Mouse (Mus musculus) adrenal gland, adult 10 weeks (tissue): Measurements from ENCODE around the gene Klhl13. TPM values are rescaled to one million over a fixed set of nuclear protein-coding genes. Genes with fewer than 3 reads are reported as not detected.

ENCODE experiments used
- polyA plus RNA-seq: library from polyadenylated mRNA; stranded (reverse); fragments of 350-450 nt; fragmentation: Illumina TruSeq; extraction: RNeasy Lipid Tissue Mini Kit (QIAGEN cat#74804); gene quantifications from one replicate; pipeline ENCODE4 v1.2.3, GENCODE M21; 2014; ENCODE audit warnings: low read depth, low replicate concordance

Klhl13 gene
- 66.0 TPM for polyA plus RNA-seq

GRCm38 (mm10) chrX:23364514-23365381 is at the start of gene Klhl13:
Klhl13 (minus strand) TSS chrX:23365082.

